Mouse (Mus musculus) embryonic facial prominence, embryonic 14.5 days (tissue): ENCODE results near the gene Hsf5. TPM values are rescaled to one million over a fixed set of nuclear protein-coding genes. Genes with fewer than 3 reads are reported as not detected.

Source experiments
- polyA plus RNA-seq: library from polyadenylated mRNA; unstranded; fragments of >200 nt; fragmentation: Nextera tagmentation; extraction: Ambion mirVana; gene quantifications from 2 replicates; pipeline ENCODE4 v1.2.1, GENCODE M21; 2014

The Hsf5 gene
- polyA plus RNA-seq, 1 experiment from 2014 or later, result 0.25 TPM

Other genes with a start within 250 kb of the Hsf5 start
- gene Rad51c, start 212.2 kb upstream of the Hsf5 start, polyA plus RNA-seq, result 5.2 and 7.2 TPM in 2 replicates
- 4.8 and 5.6 TPM in 2 replicates for gene Tex14, start 212.1 kb upstream of the Hsf5 start, polyA plus RNA-seq
- gene Gm11492, start 50.5 kb upstream of the Hsf5 start, polyA plus RNA-seq, result not detected in 2 replicates
- 40.1 and 42.2 TPM in 2 replicates for gene Sept4, start 48.3 kb upstream of the Hsf5 start, polyA plus RNA-seq
- 33.2 and 34.3 TPM in 2 replicates for gene Mtmr4, start 25.0 kb upstream of the Hsf5 start, polyA plus RNA-seq
- gene Rnf43, start 45.6 kb downstream of the Hsf5 start, polyA plus RNA-seq, result 5.3 and 6.2 TPM in 2 replicates
- gene Supt4a, start 120.4 kb downstream of the Hsf5 start, polyA plus RNA-seq, result 146 and 153 TPM in 2 replicates
- gene Tspoap1, start 143.4 kb downstream of the Hsf5 start, polyA plus RNA-seq, result 1.9 and 2.2 TPM in 2 replicates
- 0.77 and 2.7 TPM in 2 replicates for gene Mpo, start 176.4 kb downstream of the Hsf5 start, polyA plus RNA-seq
- 0.18 and 0.38 TPM in 2 replicates for gene Lpo, start 211.1 kb downstream of the Hsf5 start, polyA plus RNA-seq
- 11.9 and 12.9 TPM in 2 replicates for gene Mks1, start 236.1 kb downstream of the Hsf5 start, polyA plus RNA-seq